Mouse (Mus musculus) forebrain, embryonic 15.5 days (tissue): ENCODE results near the gene Zfp652. TPM values are rescaled to one million over a fixed set of nuclear protein-coding genes. Genes with fewer than 3 reads are reported as not detected.

Source experiments
- ATAC-seq: fragments of 200-750 bp; cut with Nextera tagmentation; replicated peaks from 2 replicates; pipeline ENCODE4 v1.8.0; 2017; ENCODE audit warnings: mild to moderate bottlenecking, moderate TSS enrichment, moderate library complexity
- H3K27ac ChIP-seq: fragments of 300-500 bp; sonication (generic); replicated peaks from 2 replicates; pipeline ENCODE4 v1.5.1; 2015; ENCODE audit warnings: mild to moderate bottlenecking, inconsistent platforms
- H3K27me3 ChIP-seq: fragments of 300-500 bp; sonication (generic); 2 replicates; pipeline ENCODE4 v1.6.1; 2015; ENCODE audit warnings: inconsistent platforms
- H3K36me3 ChIP-seq: fragments of 300-500 bp; sonication (generic); 2 replicates; pipeline ENCODE4 v1.6.1; 2015; ENCODE audit warnings: mild to moderate bottlenecking, inconsistent platforms
- H3K4me1 ChIP-seq: fragments of 300-500 bp; sonication (generic); 2 replicates; pipeline ENCODE4 v1.6.1; 2015; ENCODE audit warnings: inconsistent platforms
- H3K4me2 ChIP-seq: fragments of 300-500 bp; sonication (generic); replicated peaks from 2 replicates; pipeline ENCODE4 v1.6.1; 2015; ENCODE audit warnings: mild to moderate bottlenecking, inconsistent platforms
- H3K4me3 ChIP-seq: fragments of 300-500 bp; sonication (generic); 2 replicates; pipeline ENCODE4 v1.5.1; 2015; ENCODE audit warnings: mild to moderate bottlenecking, inconsistent platforms
- H3K9ac ChIP-seq: fragments of 300-500 bp; sonication (generic); replicated peaks from 2 replicates; pipeline ENCODE4 v1.6.1; 2015; ENCODE audit warnings: mild to moderate bottlenecking, inconsistent platforms
- H3K9me3 ChIP-seq: fragments of 300-500 bp; sonication (generic); 2 replicates; pipeline ENCODE4 v1.6.1; 2016; ENCODE audit warnings: inconsistent platforms
- WGBS: fragments of 180-500 bp; shearing (Covaris S2); methylation state at CpG from one replicate; pipeline ENCODE4 v1.1.7; 2015; ENCODE audit warnings: mixed read lengths; 5-methylcytosine and 5-hydroxymethylcytosine counted together
- polyA plus RNA-seq: library from polyadenylated mRNA; unstranded; fragments of >200 nt; fragmentation: Nextera tagmentation; extraction: Ambion mirVana; gene quantifications from 2 replicates; pipeline ENCODE4 v1.2.1, GENCODE M21; 2015

Zfp652 gene
- polyA plus RNA-seq, 1 experiment from 2014 or later: 35.4 TPM

GRCm38 (mm10) chr11:95815412-95815811, 102.9 kb downstream of the Zfp652 start:
- Histone ChIP-seq H3K4me1 (no peaks in the 10 kb centered on the region), H3K9me3 (no peaks in the 10 kb centered on the region), H3K9ac (no peak overlapping the region), H3K27me3 (no peaks in the 10 kb centered on the region), H3K4me3 (no peak overlapping the region), H3K36me3 (no peaks in the 10 kb centered on the region), H3K27ac (no peak overlapping the region), H3K4me2 (no peak overlapping the region)
- ATAC-seq: no peak
- 61% methylated on average over 9 of the region's 9 CpGs for WGBS

GRCm38 (mm10) chr11:95819138-95819537, 106.7 kb downstream of the Zfp652 start:
- 0 out of 2 replicates have a peak, but pooled peaks cover 10% of the 10 kb centered on the region for H3K27me3 ChIP-seq
- H3K36me3 ChIP-seq: no peaks in the 10 kb centered on the region
- H3K9ac ChIP-seq: no peak overlapping the region
- no peak for ATAC-seq
- H3K27ac ChIP-seq: no peak overlapping the region
- H3K4me3 ChIP-seq: no peak overlapping the region
- H3K4me2 ChIP-seq: no peak overlapping the region
- 91% methylated on average over 8 of the region's 8 CpGs for WGBS
- H3K4me1 ChIP-seq: peaks cover 5% of the 10 kb centered on the region; the same call in 1 of the 2 replicates
- H3K9me3 ChIP-seq: no peaks in the 10 kb centered on the region

GRCm38 (mm10) chr11:95821511-95821910, 109.0 kb downstream of the Zfp652 start:
- peaks cover 14% of the 10 kb centered on the region for H3K4me1 ChIP-seq
- ATAC-seq: no peak
- peaks cover 24% of the 10 kb centered on the region; the same call in 1 of the 2 replicates for H3K27me3 ChIP-seq
- H3K4me3 ChIP-seq: no peak overlapping the region
- H3K9ac ChIP-seq: no peak overlapping the region
- WGBS: 88% methylated on average over 3 of the region's 3 CpGs
- H3K36me3 ChIP-seq: no peaks in the 10 kb centered on the region
- H3K9me3 ChIP-seq: no peaks in the 10 kb centered on the region
- H3K27ac ChIP-seq: no peak overlapping the region
- H3K4me2 ChIP-seq: no peak overlapping the region

- Histone ChIP-seq H3K4me2 (no peak overlapping the region), H3K9me3 (no peaks in the 10 kb centered on the region), H3K4me1 (peaks cover 14% of the 10 kb centered on the region), H3K9ac (no peak overlapping the region), H3K4me3 (no peak overlapping the region), H3K27ac (no peak overlapping the region), H3K36me3 (no peaks in the 10 kb centered on the region), H3K27me3 (peaks cover 34% of the 10 kb centered on the region; the same call in 1 of the 2 replicates)
- ATAC-seq: no peak
- WGBS: 94% methylated on average over 4 of the region's 4 CpGs
Observed at GRCm38 (mm10) chr11:95822437-95822836, 110.0 kb downstream of the Zfp652 start.

GRCm38 (mm10) chr11:95824071-95824876, 111.8 kb downstream of the Zfp652 start, which contains the start of gene Phospho1:
Gene Phospho1, plus strand, starts transcription at chr11:95824499.
- Histone ChIP-seq H3K9me3 (no peaks in the 10 kb centered on the region), H3K4me1 (peaks cover 14% of the 10 kb centered on the region), H3K27me3 (peaks cover 51% of the 10 kb centered on the region), H3K9ac (peak within 1 kb of the TSS; percentile 56), H3K36me3 (no peaks in the 10 kb centered on the region), H3K4me3 (peak within 1 kb of the TSS; percentile 53), H3K4me2 (peak within 1 kb of the TSS; percentile 92), H3K27ac (no peak within 1 kb of the TSS)
- under 1% methylated on average over 77 of the region's 78 CpGs for WGBS
- peak; percentile 98 for ATAC-seq

GRCm38 (mm10) chr11:95824877-95825243, 112.4 kb downstream of the Zfp652 start:
- H3K27me3 ChIP-seq: peaks cover 57% of the 10 kb centered on the region

GRCm38 (mm10) chr11:95825625-95826024, 113.2 kb downstream of the Zfp652 start:
- no peak overlapping the region for H3K27ac ChIP-seq
- no peak overlapping the region for H3K9ac ChIP-seq
- H3K9me3 ChIP-seq: no peaks in the 10 kb centered on the region
- 35% methylated on average over 3 of the region's 3 CpGs for WGBS
- no peak overlapping the region for H3K4me2 ChIP-seq
- no peak for ATAC-seq
- H3K27me3 ChIP-seq: peaks cover 64% of the 10 kb centered on the region
- H3K4me3 ChIP-seq: no peak overlapping the region
- no peaks in the 10 kb centered on the region for H3K36me3 ChIP-seq
- H3K4me1 ChIP-seq: peaks cover 21% of the 10 kb centered on the region

More at GRCm38 (mm10) chr11:95824877-95825243, 112.4 kb downstream of the Zfp652 start:
- Histone ChIP-seq H3K4me3 (peak overlapping the region; percentile 53), H3K4me2 (peak overlapping the region; percentile 92), H3K27ac (no peak overlapping the region), H3K36me3 (no peaks in the 10 kb centered on the region), H3K4me1 (peaks cover 14% of the 10 kb centered on the region), H3K9me3 (no peaks in the 10 kb centered on the region), H3K9ac (peak overlapping the region; percentile 56)
- WGBS: 2% methylated on average over 11 of the region's 11 CpGs
- ATAC-seq: peak; percentile 51; the same call in 1 of the 2 replicates

GRCm38 (mm10) chr11:95826317-95827167, 114.1 kb downstream of the Zfp652 start:
- Histone ChIP-seq H3K4me1 (peaks cover 27% of the 10 kb centered on the region), H3K4me3 (no peak overlapping the region), H3K36me3 (no peaks in the 10 kb centered on the region), H3K9me3 (no peaks in the 10 kb centered on the region), H3K27ac (no peak overlapping the region), H3K27me3 (peaks cover 73% of the 10 kb centered on the region), H3K4me2 (no peak overlapping the region), H3K9ac (no peak overlapping the region)
- WGBS: 63% methylated on average over 6 of the region's 6 CpGs
- no peak for ATAC-seq

GRCm38 (mm10) chr11:95827168-95827447, 114.6 kb downstream of the Zfp652 start:
- no peak for ATAC-seq
- Histone ChIP-seq H3K4me3 (no peak overlapping the region), H3K4me2 (no peak overlapping the region), H3K36me3 (no peaks in the 10 kb centered on the region), H3K4me1 (peaks cover 27% of the 10 kb centered on the region), H3K9me3 (no peaks in the 10 kb centered on the region), H3K27ac (no peak overlapping the region), H3K27me3 (peaks cover 79% of the 10 kb centered on the region), H3K9ac (no peak overlapping the region)
- 34% methylated on average over 3 of the region's 3 CpGs for WGBS

- Histone ChIP-seq H3K36me3 (no peaks in the 10 kb centered on the region), H3K9ac (no peak overlapping the region), H3K4me2 (no peak overlapping the region), H3K9me3 (no peaks in the 10 kb centered on the region), H3K4me3 (no peak overlapping the region), H3K4me1 (peaks cover 27% of the 10 kb centered on the region), H3K27ac (no peak overlapping the region), H3K27me3 (peaks cover 84% of the 10 kb centered on the region)
- 19% methylated on average over 3 of the region's 3 CpGs for WGBS
- no peak for ATAC-seq
Observed at GRCm38 (mm10) chr11:95827464-95828085, 115.1 kb downstream of the Zfp652 start.

GRCm38 (mm10) chr11:95828181-95828964, 115.9 kb downstream of the Zfp652 start:
- Histone ChIP-seq H3K4me2 (no peak overlapping the region), H3K36me3 (no peaks in the 10 kb centered on the region), H3K9ac (no peak overlapping the region), H3K4me1 (peaks cover 28% of the 10 kb centered on the region), H3K4me3 (no peak overlapping the region), H3K27me3 (peaks cover 86% of the 10 kb centered on the region), H3K27ac (no peak overlapping the region), H3K9me3 (no peaks in the 10 kb centered on the region)
- 75% methylated on average over 11 of the region's 11 CpGs for WGBS
- ATAC-seq: no peak
